Comparison of ENCODE assay signal across 8 mouse cellular contexts in genomic region chr6:13839345-13840054, GRCm38 (mm10). TPM values are rescaled to one million over a fixed set of nuclear protein-coding genes. Genes with fewer than 3 reads are reported as not detected.
DNase-seq lines count a peak whose midpoint lies in the region; ATAC-seq and TF ChIP-seq lines count a peak whose summit lies in the region.

Gene Gpr85 (minus strand): TSS chr6:13839942.

- peak within 1 kb of the TSS; percentile 74 for H3K4me3 ChIP-seq in heart, postnatal 0 days (ENCODE audit: low read depth, low read length)
- peak within 1 kb of the TSS; percentile 78 for H3K4me3 ChIP-seq in neural tube, embryonic 13.5 days

- 41% methylated on average over 18 of the region's 18 CpGs for WGBS in heart, postnatal 0 days
- WGBS in neural tube, embryonic 13.5 days: 33% methylated on average over 18 of the region's 18 CpGs

- intact Hi-C loops in left cerebral cortex, postnatal 36 days (cut with DNase I): loop anchor here (5.0 to 10.0 kb wide), 2 partner anchors 232 to 665 kb away; partner anchors contain the start of gene Tmem168

- peak within 1 kb of the TSS; percentile 93 for H3K4me2 ChIP-seq in heart, postnatal 0 days (ENCODE audit: low read depth, low read length)
- H3K4me2 ChIP-seq in neural tube, embryonic 13.5 days: peak within 1 kb of the TSS; percentile 75

- no peak for ATAC-seq in heart, postnatal 0 days (ENCODE audit: insufficient read depth, low read depth)
- peak; percentile 21; the same call in 1 of the 2 replicates for ATAC-seq in neural tube, embryonic 13.5 days (ENCODE audit: low read depth)

- H3K27me3 ChIP-seq in heart, postnatal 0 days (ENCODE audit: control insufficient read depth, insufficient read depth, low read length): 0 out of 2 replicates have a peak, but pooled peaks cover 5% of the 10 kb centered on the region
- no peaks in the 10 kb centered on the region for H3K27me3 ChIP-seq in neural tube, embryonic 13.5 days

- TF ChIP-seq CTCF in heart, postnatal 0 days (IDR thresholded peaks at IDR 0.05; ENCODE audit: low read depth): no peak

- no peaks in the 10 kb centered on the region for H3K4me1 ChIP-seq in heart, postnatal 0 days (ENCODE audit: control insufficient read depth, insufficient read depth)
- H3K4me1 ChIP-seq in neural tube, embryonic 13.5 days (replicated peaks): peaks cover 31% of the 10 kb centered on the region

- TF ChIP-seq EP300 in heart, postnatal 0 days (IDR thresholded peaks at IDR 0.05; ENCODE audit: low read depth): no peak

- peak; percentile 7 to 63 for DNase-seq in adrenal gland, adult (ENCODE audit: inconsistent age in 2 of 2, low spot score in 1 of 2)
- no peak for DNase-seq in adrenal gland, postnatal 25 days
- DNase-seq in B cell, adult 2 months: peak; percentile 13 to 17
- peak; percentile 47 to 62 for DNase-seq in cerebellum, postnatal 14 days
- DNase-seq in heart, postnatal 0 days (ENCODE audit: low spot score): no peak
- peak; percentile 22 to 30 for DNase-seq in left cerebral cortex, postnatal 36 days (ENCODE audit: low spot score in 2 of 2)
- no peak for DNase-seq in yolk sac, embryonic 10.5 days (ENCODE audit: low spot score)

- no peaks in the 10 kb centered on the region for H3K36me3 ChIP-seq in heart, postnatal 0 days (replicated peaks; ENCODE audit: control insufficient read depth, insufficient read depth, low read length)
- H3K36me3 ChIP-seq in neural tube, embryonic 13.5 days: no peaks in the 10 kb centered on the region

- H3K27ac ChIP-seq in heart, postnatal 0 days (ENCODE audit: low read depth): peak within 1 kb of the TSS; percentile 70
- H3K27ac ChIP-seq in neural tube, embryonic 13.5 days (replicated peaks): peak within 1 kb of the TSS; percentile 99

- H3K9me3 ChIP-seq in heart, postnatal 0 days (replicated peaks; ENCODE audit: control insufficient read depth, low read length): no peaks in the 10 kb centered on the region
- H3K9me3 ChIP-seq in neural tube, embryonic 13.5 days: no peaks in the 10 kb centered on the region

- peak within 1 kb of the TSS; percentile 74 for H3K9ac ChIP-seq in heart, postnatal 0 days (replicated peaks; ENCODE audit: low read depth, low read length)
- peak within 1 kb of the TSS; percentile 99 for H3K9ac ChIP-seq in neural tube, embryonic 13.5 days

RNA-seq across cellular contexts. Expression of gene Gpr85, which starts in this region (rescaled TPM):
- 0.95 and 1.6 TPM in 2 replicates for total RNA-seq in adrenal gland, postnatal 25 days (2021)
- not detected in 2 replicates for total RNA-seq in heart, postnatal 0 days (2014; rRNA removed; ENCODE audit: low replicate concordance)
- polyA plus RNA-seq in heart, postnatal 0 days (2015; fragmentation: Nextera tagmentation; extraction: Ambion mirVana): 1.1 and 1.3 TPM in 2 replicates
- total RNA-seq in left cerebral cortex, postnatal 36 days (2021): 10 to 100 TPM; 40.9 to 42.9 TPM
- 78.5 and 82.4 TPM in 2 replicates for polyA plus RNA-seq in neural tube, embryonic 13.5 days (2015; fragmentation: Nextera tagmentation; extraction: Ambion mirVana)

Comparison
In these comparisons a context has a peak if more than half of its experiments do, and no peak if none do; other contexts are left out.
1. RNA of gene Gpr85 (total RNA-seq): 40.9 to 42.9 TPM in left cerebral cortex, postnatal 36 days; 0.95 to 1.6 TPM in adrenal gland, postnatal 25 days and not detected in heart, postnatal 0 days; every median in the first group is over 10 times any median in the second.
2. RNA of gene Gpr85 (polyA plus RNA-seq): 78.5 to 82.4 TPM in neural tube, embryonic 13.5 days; 1.1 to 1.3 TPM in heart, postnatal 0 days; every median in the first group is over 10 times any median in the second.
3. DNase-seq: peak in adrenal gland, adult (2 of 2), B cell, adult 2 months (2 of 2), cerebellum, postnatal 14 days (2 of 2) and left cerebral cortex, postnatal 36 days (2 of 2); none in adrenal gland, postnatal 25 days (single experiment), heart, postnatal 0 days (single experiment) and yolk sac, embryonic 10.5 days (single experiment).